Mouse (Mus musculus) G1E (cell line): ENCODE data around the gene Olfr766-ps1. TPM values are rescaled to one million over a fixed set of nuclear protein-coding genes. Genes with fewer than 3 reads are reported as not detected.

Experiments used
- ATAC-seq: 2 replicates; pipeline ENCODE4 v1.8.0; 2016; ENCODE audit warnings: mild to moderate bottlenecking; ENCODE audit not compliant: insufficient number of reproducible peaks, poor library complexity, low FRiP score, severe bottlenecking; ENCODE audit errors: extremely low read depth
- DNase-seq: peaks from one replicate; pipeline ENCODE4 v3.0.0; 2012; ENCODE audit warnings: low spot score
- H3K27me3 ChIP-seq: 2 replicates; pipeline ENCODE4 v1.6.1; 2012; ENCODE audit warnings: mild to moderate bottlenecking, low read length, inconsistent platforms; ENCODE audit not compliant: insufficient read depth
- H3K36me3 ChIP-seq: replicated peaks from 2 replicates; pipeline ENCODE3; 2012; ENCODE audit warnings: mild to moderate bottlenecking, inconsistent platforms
- H3K4me1 ChIP-seq: 2 replicates; pipeline ENCODE4 v1.6.1; 2012; ENCODE audit warnings: low read depth, low read length, inconsistent platforms, mixed read lengths; ENCODE audit not compliant: insufficient read depth
- H3K4me3 ChIP-seq: 2 replicates; pipeline ENCODE4 v1.5.1; 2012; ENCODE audit warnings: low read depth, mild to moderate bottlenecking, inconsistent platforms, low read length, moderate library complexity, mixed read lengths
- H3K9me3 ChIP-seq: replicated peaks from 2 replicates; pipeline ENCODE4 v1.6.1; 2012; ENCODE audit warnings: inconsistent platforms
- CTCF ChIP-seq: IDR thresholded peaks from 2 replicates; pipeline ENCODE4 v1.5.1; 2012; ENCODE audit warnings: low read depth, low read length, inconsistent platforms, mixed read lengths
- GATA1 ChIP-seq: IDR thresholded peaks from 2 replicates; pipeline ENCODE4 v1.6.1; 2012; ENCODE audit warnings: borderline replicate concordance, low read length, inconsistent platforms, mixed read lengths
- GATA2 ChIP-seq: IDR thresholded peaks from 2 replicates; pipeline ENCODE4 v1.6.1; 2012; ENCODE audit warnings: low read depth, low read length, inconsistent platforms, borderline replicate concordance
- POLR2AphosphoS5 ChIP-seq: IDR thresholded peaks from 2 replicates; pipeline ENCODE4 v1.6.1; 2012; ENCODE audit warnings: low read depth, low read length, inconsistent platforms; ENCODE audit not compliant: insufficient replicate concordance
- TAL1 ChIP-seq: conservative IDR thresholded peaks from 2 replicates; pipeline ENCODE4 v1.6.1; 2012; ENCODE audit warnings: low read depth, low read length, inconsistent platforms, mixed read lengths
- polyA plus RNA-seq: library from polyadenylated mRNA; stranded (reverse); fragments of >175 nt; gene quantifications from 2 replicates; pipeline ENCODE4 v1.2.3, GENCODE M21; 2012
- total RNA-seq, 2 experiments: library from RNA; stranded (forward) in 1 of 2; stranded (reverse) in 1 of 2; fragments of 200-1000 nt in 1 of 2; fragments of >200 nt in 1 of 2; fragmentation: Nextera tagmentation in 1 of 2; gene quantifications; 2 replicates each; pipeline ENCODE4 v1.2.3; 2014 to 2017

The Olfr766-ps1 gene
- total and polyA plus RNA-seq, 3 experiments, result 0.38 TPM; not detected in 2

DNA sequence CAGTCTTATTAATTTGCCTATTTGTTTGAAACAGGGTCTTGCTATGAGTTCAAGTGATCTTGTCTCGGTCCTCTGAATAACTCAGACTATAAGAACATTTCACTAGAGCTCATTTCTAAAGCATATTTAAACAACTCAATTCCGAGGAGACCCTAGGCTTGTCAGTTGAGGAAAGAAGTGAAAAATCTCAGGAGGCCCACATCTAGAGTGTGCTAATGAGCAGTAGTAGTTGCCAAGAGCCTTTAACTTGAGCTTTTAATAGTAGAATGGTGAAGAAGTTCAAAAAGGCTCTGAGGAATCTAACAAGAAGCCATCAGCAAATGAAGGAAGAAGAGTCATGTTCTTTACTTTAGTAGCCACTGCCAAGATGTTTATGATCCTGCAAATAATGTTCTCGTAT is 29.0 kb downstream of the Olfr766-ps1 start, which contains the start of gene Olfr764-ps1:
Gene Olfr764-ps1, minus strand, starts transcription at position 101 of the 400 bp plus-strand sequence.
- TF ChIP-seq GATA1, result no peak
- TF ChIP-seq POLR2AphosphoS5, result no peak
- TF ChIP-seq TAL1, result no peak
- no peak for TF ChIP-seq GATA2
- TF ChIP-seq CTCF, result no peak
- Histone ChIP-seq H3K27me3 (no peaks in the 10 kb centered on the region), H3K36me3 (no peaks in the 10 kb centered on the region), H3K9me3 (no peaks in the 10 kb centered on the region), H3K4me3 (no peak within 1 kb of the TSS), H3K4me1 (no peaks in the 10 kb centered on the region)
- ATAC-seq (no peak), DNase-seq (no peak)

GRCm38 (mm10) chr10:129028343-129028742 is 40.4 kb downstream of the Olfr766-ps1 start:
- H3K4me1 ChIP-seq, result no peaks in the 10 kb centered on the region
- H3K9me3 ChIP-seq, result no peaks in the 10 kb centered on the region
- no peaks in the 10 kb centered on the region for H3K36me3 ChIP-seq
- no peak for TF ChIP-seq POLR2AphosphoS5
- no peak for TF ChIP-seq TAL1
- no peak overlapping the region for H3K4me3 ChIP-seq
- DNase-seq (no peak), ATAC-seq (no peak)
- H3K27me3 ChIP-seq, result no peaks in the 10 kb centered on the region

GRCm38 (mm10) chr10:129026018-129026662 is 42.6 kb downstream of the Olfr766-ps1 start:
- Histone ChIP-seq H3K9me3 (no peaks in the 10 kb centered on the region), H3K36me3 (no peaks in the 10 kb centered on the region), H3K4me1 (no peaks in the 10 kb centered on the region), H3K27me3 (no peaks in the 10 kb centered on the region), H3K4me3 (no peak overlapping the region)
- ATAC-seq (peak; percentile 40; the same call in 1 of the 2 replicates), DNase-seq (peak; percentile 19)
- TF ChIP-seq CTCF, result peak; percentile 70
- no peak for TF ChIP-seq GATA1

DNA sequence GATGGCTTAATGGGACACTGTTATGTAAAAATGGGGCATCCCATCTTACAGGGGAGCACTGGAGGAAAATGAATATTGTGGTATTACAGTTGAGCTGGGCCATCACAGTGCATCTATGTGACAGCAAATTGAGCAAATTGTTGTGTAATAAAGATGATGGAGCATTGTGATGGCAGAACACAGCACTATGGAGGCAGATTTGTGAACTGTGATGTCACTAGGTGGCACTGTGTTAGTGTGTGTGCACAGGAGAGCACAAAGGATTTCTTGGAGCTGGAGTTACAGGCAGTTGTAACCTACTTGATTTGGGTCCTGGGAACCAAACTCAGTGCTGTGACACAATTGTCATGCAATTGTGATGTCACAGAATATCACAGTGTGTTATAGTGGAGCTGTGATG is 45.5 kb downstream of the Olfr766-ps1 start:
- no peak overlapping the region for H3K4me3 ChIP-seq
- H3K36me3 ChIP-seq, result no peaks in the 10 kb centered on the region
- H3K4me1 ChIP-seq, result no peaks in the 10 kb centered on the region
- DNase-seq (no peak), ATAC-seq (no peak)
- H3K27me3 ChIP-seq, result no peaks in the 10 kb centered on the region
- TF ChIP-seq CTCF, result no peak
- TF ChIP-seq TAL1, result no peak
- TF ChIP-seq POLR2AphosphoS5, result no peak
- TF ChIP-seq GATA2, result no peak
- TF ChIP-seq GATA1, result no peak
- H3K9me3 ChIP-seq, result no peaks in the 10 kb centered on the region

- H3K9me3 ChIP-seq, result no peaks in the 10 kb centered on the region
- no peaks in the 10 kb centered on the region for H3K4me1 ChIP-seq
- H3K4me3 ChIP-seq, result no peak overlapping the region
- TF ChIP-seq CTCF (no peak), GATA2 (no peak), POLR2AphosphoS5 (no peak), TAL1 (no peak), GATA1 (no peak)
- ATAC-seq (no peak), DNase-seq (no peak)
- H3K36me3 ChIP-seq, result no peaks in the 10 kb centered on the region
- no peaks in the 10 kb centered on the region for H3K27me3 ChIP-seq
These were observed 54.3 kb downstream of the Olfr766-ps1 start for GRCm38 (mm10) chr10:129014477-129014876.

Other genes with a start within 250 kb of the Olfr766-ps1 start
Only the 20 nearest of the 23 such genes appear.
- gene Gdf11, start 177.3 kb downstream of the Olfr766-ps1 start, total RNA-seq (2014; fragmentation: Nextera tagmentation), result not detected in 2 replicates
- under 0.01 TPM in 1 of 2 replicates, not detected in the other for gene Gdf11, start 177.3 kb downstream of the Olfr766-ps1 start, total RNA-seq (2017)
- 0.02 TPM in 2 replicates for gene Gdf11, start 177.3 kb downstream of the Olfr766-ps1 start, polyA plus RNA-seq
- 1.7 and 3.4 TPM in 2 replicates for gene Cd63, start 168.0 kb downstream of the Olfr766-ps1 start, total RNA-seq (2014; fragmentation: Nextera tagmentation)
- gene Cd63, start 168.0 kb downstream of the Olfr766-ps1 start, total RNA-seq (2017), result 0.22 TPM in 1 of 2 replicates, not detected in the other
- 0.04 and 0.09 TPM in 2 replicates for gene Cd63, start 168.0 kb downstream of the Olfr766-ps1 start, polyA plus RNA-seq
- 7.1 and 27.4 TPM in 2 replicates for gene Rdh5, start 146.1 kb downstream of the Olfr766-ps1 start, total RNA-seq (2014; fragmentation: Nextera tagmentation)
- 2.6 and 4.4 TPM in 2 replicates for gene Rdh5, start 146.1 kb downstream of the Olfr766-ps1 start, total RNA-seq (2017)
- 0.94 and 1.2 TPM in 2 replicates for gene Rdh5, start 146.1 kb downstream of the Olfr766-ps1 start, polyA plus RNA-seq
- gene Bloc1s1, start 144.9 kb downstream of the Olfr766-ps1 start, total RNA-seq (2014; fragmentation: Nextera tagmentation), result 46.7 and 50.3 TPM in 2 replicates
- 116 and 119 TPM in 2 replicates for gene Bloc1s1, start 144.9 kb downstream of the Olfr766-ps1 start, total RNA-seq (2017)
- gene Bloc1s1, start 144.9 kb downstream of the Olfr766-ps1 start, polyA plus RNA-seq, result 121 and 157 TPM in 2 replicates
- gene Itga7, start 135.2 kb downstream of the Olfr766-ps1 start, total RNA-seq (2014; fragmentation: Nextera tagmentation), result not detected in 2 replicates
- gene Itga7, start 135.2 kb downstream of the Olfr766-ps1 start, total RNA-seq (2017), result 0.33 and 0.46 TPM in 2 replicates
- gene Itga7, start 135.2 kb downstream of the Olfr766-ps1 start, polyA plus RNA-seq, result 0.02 and 0.10 TPM in 2 replicates
- not detected in 2 replicates for gene Mettl7b, start 108.0 kb downstream of the Olfr766-ps1 start, total RNA-seq (2014; fragmentation: Nextera tagmentation)
- not detected in 2 replicates for gene Mettl7b, start 108.0 kb downstream of the Olfr766-ps1 start, total RNA-seq (2017)
- not detected in 2 replicates for gene Mettl7b, start 108.0 kb downstream of the Olfr766-ps1 start, polyA plus RNA-seq
- not detected in 2 replicates for gene Olfr9, start 79.5 kb downstream of the Olfr766-ps1 start, total RNA-seq (2014; fragmentation: Nextera tagmentation)
- 0.11 TPM in 1 of 2 replicates, not detected in the other for gene Olfr9, start 79.5 kb downstream of the Olfr766-ps1 start, total RNA-seq (2017)
- not detected in 2 replicates for gene Olfr9, start 79.5 kb downstream of the Olfr766-ps1 start, polyA plus RNA-seq
- gene Olfr763, start 58.2 kb downstream of the Olfr766-ps1 start, total RNA-seq (2014; fragmentation: Nextera tagmentation), result not detected in 2 replicates
- gene Olfr763, start 58.2 kb downstream of the Olfr766-ps1 start, total RNA-seq (2017), result 0.06 TPM in 1 of 2 replicates, not detected in the other
- not detected in 2 replicates for gene Olfr763, start 58.2 kb downstream of the Olfr766-ps1 start, polyA plus RNA-seq
- gene Olfr764-ps1, start 29.1 kb downstream of the Olfr766-ps1 start, total RNA-seq (2014; fragmentation: Nextera tagmentation), result not detected in 2 replicates
- gene Olfr764-ps1, start 29.1 kb downstream of the Olfr766-ps1 start, total RNA-seq (2017), result 0.06 and 0.11 TPM in 2 replicates
- gene Olfr764-ps1, start 29.1 kb downstream of the Olfr766-ps1 start, polyA plus RNA-seq, result not detected in 2 replicates
- gene Olfr765, start 19.0 kb downstream of the Olfr766-ps1 start, total RNA-seq (2014; fragmentation: Nextera tagmentation), result not detected in 2 replicates
- gene Olfr765, start 19.0 kb downstream of the Olfr766-ps1 start, total RNA-seq (2017), result 0.05 TPM in 1 of 2 replicates, not detected in the other
- gene Olfr765, start 19.0 kb downstream of the Olfr766-ps1 start, polyA plus RNA-seq, result not detected in 2 replicates
- not detected in 2 replicates for gene Olfr767, start 13.9 kb upstream of the Olfr766-ps1 start, total RNA-seq (2014; fragmentation: Nextera tagmentation)
- gene Olfr767, start 13.9 kb upstream of the Olfr766-ps1 start, total RNA-seq (2017), result 0.05 TPM in 1 of 2 replicates, not detected in the other
- not detected in 2 replicates for gene Olfr767, start 13.9 kb upstream of the Olfr766-ps1 start, polyA plus RNA-seq
- gene Olfr768, start 30.4 kb upstream of the Olfr766-ps1 start, total RNA-seq (2014; fragmentation: Nextera tagmentation), result not detected in 2 replicates
- gene Olfr768, start 30.4 kb upstream of the Olfr766-ps1 start, total RNA-seq (2017), result 0.05 and 0.12 TPM in 2 replicates
- not detected in 2 replicates for gene Olfr768, start 30.4 kb upstream of the Olfr766-ps1 start, polyA plus RNA-seq
- gene Olfr769, start 48.9 kb upstream of the Olfr766-ps1 start, total RNA-seq (2014; fragmentation: Nextera tagmentation), result not detected in 2 replicates
- 0.06 TPM in 1 of 2 replicates, not detected in the other for gene Olfr769, start 48.9 kb upstream of the Olfr766-ps1 start, total RNA-seq (2017)
- not detected in 2 replicates for gene Olfr769, start 48.9 kb upstream of the Olfr766-ps1 start, polyA plus RNA-seq
- gene Olfr770, start 70.0 kb upstream of the Olfr766-ps1 start, total RNA-seq (2014; fragmentation: Nextera tagmentation), result not detected in 2 replicates
- gene Olfr770, start 70.0 kb upstream of the Olfr766-ps1 start, total RNA-seq (2017), result 0.17 TPM in 1 of 2 replicates, not detected in the other
- gene Olfr770, start 70.0 kb upstream of the Olfr766-ps1 start, polyA plus RNA-seq, result not detected in 2 replicates
- gene Olfr771, start 95.8 kb upstream of the Olfr766-ps1 start, total RNA-seq (2014; fragmentation: Nextera tagmentation), result not detected in 2 replicates
- gene Olfr771, start 95.8 kb upstream of the Olfr766-ps1 start, total RNA-seq (2017), result 0.11 and 0.29 TPM in 2 replicates
- gene Olfr771, start 95.8 kb upstream of the Olfr766-ps1 start, polyA plus RNA-seq, result not detected in 2 replicates
- not detected in 2 replicates for gene Olfr772, start 108.9 kb upstream of the Olfr766-ps1 start, total RNA-seq (2014; fragmentation: Nextera tagmentation)
- gene Olfr772, start 108.9 kb upstream of the Olfr766-ps1 start, total RNA-seq (2017), result 0.12 and 0.38 TPM in 2 replicates
- not detected in 2 replicates for gene Olfr772, start 108.9 kb upstream of the Olfr766-ps1 start, polyA plus RNA-seq
- not detected in 2 replicates for gene Olfr773, start 118.4 kb upstream of the Olfr766-ps1 start, total RNA-seq (2014; fragmentation: Nextera tagmentation)
- gene Olfr773, start 118.4 kb upstream of the Olfr766-ps1 start, total RNA-seq (2017), result not detected in 2 replicates
- not detected in 2 replicates for gene Olfr773, start 118.4 kb upstream of the Olfr766-ps1 start, polyA plus RNA-seq
- gene Olfr774, start 167.2 kb upstream of the Olfr766-ps1 start, total RNA-seq (2014; fragmentation: Nextera tagmentation), result not detected in 2 replicates
- gene Olfr774, start 167.2 kb upstream of the Olfr766-ps1 start, total RNA-seq (2017), result not detected in 2 replicates
- not detected in 2 replicates for gene Olfr774, start 167.2 kb upstream of the Olfr766-ps1 start, polyA plus RNA-seq
- gene Olfr775, start 179.4 kb upstream of the Olfr766-ps1 start, total RNA-seq (2014; fragmentation: Nextera tagmentation), result not detected in 2 replicates
- 0.27 and 0.29 TPM in 2 replicates for gene Olfr775, start 179.4 kb upstream of the Olfr766-ps1 start, total RNA-seq (2017)
- not detected in 2 replicates for gene Olfr775, start 179.4 kb upstream of the Olfr766-ps1 start, polyA plus RNA-seq
- not detected in 2 replicates for gene Olfr776, start 190.2 kb upstream of the Olfr766-ps1 start, total RNA-seq (2014; fragmentation: Nextera tagmentation)
- 0.22 and 0.41 TPM in 2 replicates for gene Olfr776, start 190.2 kb upstream of the Olfr766-ps1 start, total RNA-seq (2017)
- not detected in 2 replicates for gene Olfr776, start 190.2 kb upstream of the Olfr766-ps1 start, polyA plus RNA-seq